Mouse (Mus musculus): ENCODE results near the gene Mob3b.

Mob3b gene

GRCm38 (mm10) chr4:35065075-35065838 is 92.0 kb downstream of the Mob3b start:
- DNase-seq (ENCODE audit: low spot score), result no peak

- no peak for DNase-seq (ENCODE audit: low spot score)
These were observed 94.1 kb downstream of the Mob3b start for GRCm38 (mm10) chr4:35063146-35063719.

GRCm38 (mm10) chr4:35060964-35061363 is 96.3 kb downstream of the Mob3b start:
- DNase-seq (ENCODE audit: low spot score), result no peak

- no peak for DNase-seq (ENCODE audit: low spot score)
These were observed 96.9 kb downstream of the Mob3b start for GRCm38 (mm10) chr4:35060401-35060800.

- DNase-seq (ENCODE audit: low spot score), result no peak
These were observed 102.9 kb downstream of the Mob3b start for GRCm38 (mm10) chr4:35054362-35054761.

- DNase-seq (ENCODE audit: low spot score), result no peak
These were observed 104.9 kb downstream of the Mob3b start for GRCm38 (mm10) chr4:35052174-35052942.

GRCm38 (mm10) chr4:35051152-35051551 is 106.1 kb downstream of the Mob3b start:
- no peak for DNase-seq (ENCODE audit: low spot score)

- no peak for DNase-seq (ENCODE audit: low spot score)
These were observed 107.6 kb downstream of the Mob3b start for GRCm38 (mm10) chr4:35049742-35050058.

GRCm38 (mm10) chr4:35049036-35049741 is 108.1 kb downstream of the Mob3b start:
- no peak for DNase-seq (ENCODE audit: low spot score)

GRCm38 (mm10) chr4:35040896-35041295 is 116.4 kb downstream of the Mob3b start:
- no peak for DNase-seq (ENCODE audit: low spot score)

- DNase-seq (ENCODE audit: low spot score), result no peak
These were observed 117.0 kb downstream of the Mob3b start for GRCm38 (mm10) chr4:35040306-35040705.

GRCm38 (mm10) chr4:35037824-35038223 is 119.5 kb downstream of the Mob3b start:
- no peak for DNase-seq (ENCODE audit: low spot score)

- DNase-seq (ENCODE audit: low spot score), result no peak
These were observed 122.6 kb downstream of the Mob3b start for GRCm38 (mm10) chr4:35034504-35035290.

GRCm38 (mm10) chr4:35032758-35033157 is 124.5 kb downstream of the Mob3b start:
- no peak for DNase-seq (ENCODE audit: low spot score)

GRCm38 (mm10) chr4:35031623-35032022 is 125.7 kb downstream of the Mob3b start:
- no peak for DNase-seq (ENCODE audit: low spot score)

GRCm38 (mm10) chr4:35031141-35031540 is 126.1 kb downstream of the Mob3b start:
- DNase-seq (ENCODE audit: low spot score), result no peak

GRCm38 (mm10) chr4:35018416-35018815 is 138.9 kb downstream of the Mob3b start:
- no peak for DNase-seq (ENCODE audit: low spot score)

GRCm38 (mm10) chr4:35012401-35013307 is 144.6 kb downstream of the Mob3b start:
- no peak for DNase-seq (ENCODE audit: low spot score)

GRCm38 (mm10) chr4:35006541-35007260 is 150.6 kb downstream of the Mob3b start:
- no peak for DNase-seq (ENCODE audit: low spot score)

GRCm38 (mm10) chr4:35006056-35006455 is 151.2 kb downstream of the Mob3b start:
- no peak for DNase-seq (ENCODE audit: low spot score)
